Mouse (Mus musculus) C2C12 (cell line): ENCODE results near the gene Fam69a.

Source experiments
- CEBPB ChIP-seq: IDR thresholded peaks from one replicate; pipeline ENCODE4 v1.6.1; 2011; ENCODE audit warnings: low read depth, mild to moderate bottlenecking, control low read depth, moderate library complexity
- CTCF ChIP-seq: IDR thresholded peaks from one replicate; pipeline ENCODE4 v1.5.1; 2011; ENCODE audit not compliant: control insufficient read depth, insufficient read depth, insufficient read length
- FOSL1 ChIP-seq: IDR thresholded peaks from one replicate; pipeline ENCODE4 v1.8.0; 2011; ENCODE audit warnings: mild to moderate bottlenecking, low read length; ENCODE audit not compliant: poor library complexity, insufficient read depth, severe bottlenecking
- MAX ChIP-seq: IDR thresholded peaks from one replicate; pipeline ENCODE4 v1.6.1; 2011; ENCODE audit warnings: mild to moderate bottlenecking, control low read depth
- MYOD1 ChIP-seq: IDR thresholded peaks from one replicate; pipeline ENCODE4 v1.6.1; 2011; ENCODE audit warnings: low read depth; ENCODE audit not compliant: control insufficient read depth, insufficient read length
- USF1 ChIP-seq: IDR thresholded peaks from one replicate; pipeline ENCODE4 v1.6.1; 2011; ENCODE audit warnings: low read depth, mild to moderate bottlenecking, control low read depth, moderate library complexity

- TF ChIP-seq USF1, result no peak
- TF ChIP-seq CTCF, result no peak
- TF ChIP-seq FOSL1, result no peak
- TF ChIP-seq MAX, result no peak
- TF ChIP-seq CEBPB, result no peak
- no peak for TF ChIP-seq MYOD1
Observed at GRCm38 (mm10) chr5:108029968-108030367, 43.1 kb upstream of the Fam69a start.
